Mouse (Mus musculus) stomach, postnatal 0 days (tissue): ENCODE results near the gene Prpf40b. TPM values are rescaled to one million over a fixed set of nuclear protein-coding genes. Genes with fewer than 3 reads are reported as not detected.

Source experiments
- ATAC-seq: fragments of 200-750 bp; cut with Nextera tagmentation; 2 replicates; pipeline ENCODE4 v1.8.0; 2017; ENCODE audit not compliant: low FRiP score, low TSS enrichment
- DNase-seq: peaks from one replicate; pipeline ENCODE4 v3.0.0-alpha.2; 2016; ENCODE audit warnings: low spot score
- H3K27ac ChIP-seq: fragments of 300-500 bp; sonication (generic); replicated peaks from 2 replicates; pipeline ENCODE4 v1.5.1; 2014; ENCODE audit warnings: mild to moderate bottlenecking, control low read depth
- H3K27me3 ChIP-seq: fragments of 300-500 bp; sonication (generic); 2 replicates; pipeline ENCODE4 v1.6.1; 2014; ENCODE audit warnings: low read length; ENCODE audit not compliant: control insufficient read depth, insufficient read depth
- H3K36me3 ChIP-seq: fragments of 300-500 bp; sonication (generic); 2 replicates; pipeline ENCODE4 v1.6.1; 2014; ENCODE audit warnings: low read length, mixed read lengths; ENCODE audit not compliant: control insufficient read depth, insufficient read depth
- H3K4me1 ChIP-seq: fragments of 300-500 bp; sonication (generic); replicated peaks from 2 replicates; pipeline ENCODE4 v1.6.1; 2014; ENCODE audit warnings: antibody characterized with exemption; ENCODE audit not compliant: control insufficient read depth, insufficient read depth
- H3K4me2 ChIP-seq: fragments of 300-500 bp; sonication (generic); replicated peaks from 2 replicates; pipeline ENCODE4 v1.6.1; 2014; ENCODE audit warnings: low read depth, mild to moderate bottlenecking, control low read depth, moderate library complexity
- H3K4me3 ChIP-seq: fragments of 300-500 bp; sonication (generic); 2 replicates; pipeline ENCODE4 v1.5.1; 2014; ENCODE audit warnings: low read depth, low read length, control low read depth
- H3K9ac ChIP-seq: fragments of 300-500 bp; sonication (generic); 2 replicates; pipeline ENCODE4 v1.6.1; 2014; ENCODE audit warnings: mild to moderate bottlenecking, low read length, control low read depth, mixed read lengths
- H3K9me3 ChIP-seq: fragments of 300-500 bp; sonication (generic); 2 replicates; pipeline ENCODE4 v1.6.1; 2016; ENCODE audit warnings: low read length; ENCODE audit not compliant: control insufficient read depth
- CTCF ChIP-seq: IDR thresholded peaks from 2 replicates; pipeline ENCODE4 v1.5.1; 2016; ENCODE audit warnings: antibody characterized with exemption, low read depth, mild to moderate bottlenecking, moderate library complexity
- EP300 ChIP-seq: optimal IDR thresholded peaks from 2 replicates; pipeline ENCODE3; 2016; ENCODE audit warnings: antibody characterized with exemption
- WGBS: fragments of 180-500 bp; shearing (Covaris S2); extraction: QIAGEN DNeasy Blood & Tissue Kit; methylation state at CpG from one replicate; pipeline ENCODE4 v1.1.7; 2014; 5-methylcytosine and 5-hydroxymethylcytosine counted together
- polyA plus RNA-seq: library from polyadenylated mRNA; unstranded; fragments of >200 nt; fragmentation: Nextera tagmentation; extraction: Ambion mirVana; gene quantifications from 2 replicates; pipeline ENCODE4 v1.2.1, GENCODE M21; 2015

Prpf40b gene
- polyA plus RNA-seq, 1 experiment from 2014 or later = 18.3 TPM

GRCm38 (mm10) chr15:99338916-99339315 lies 44.0 kb downstream of the Prpf40b start:
- Histone ChIP-seq H3K4me3 (no peak overlapping the region), H3K27ac (no peak overlapping the region), H3K9ac (no peak overlapping the region), H3K4me1 (peaks cover 6% of the 10 kb centered on the region), H3K4me2 (no peak overlapping the region), H3K36me3 (no peaks in the 10 kb centered on the region), H3K27me3 (no peaks in the 10 kb centered on the region), H3K9me3 (no peaks in the 10 kb centered on the region)
- ATAC-seq = no peak
- no peak for DNase-seq
- no peak for TF ChIP-seq CTCF
- TF ChIP-seq EP300 = no peak
- 57% methylated on average over 2 of the region's 2 CpGs for WGBS

GRCm38 (mm10) chr15:99339669-99340068 lies 44.8 kb downstream of the Prpf40b start:
- TF ChIP-seq CTCF (no peak), EP300 (no peak)
- H3K27me3 ChIP-seq = no peaks in the 10 kb centered on the region
- 34% methylated on average over 6 of the region's 6 CpGs for WGBS
- H3K9me3 ChIP-seq = no peaks in the 10 kb centered on the region
- no peak overlapping the region for H3K27ac ChIP-seq
- DNase-seq = no peak
- no peak overlapping the region for H3K4me2 ChIP-seq
- no peaks in the 10 kb centered on the region for H3K36me3 ChIP-seq
- ATAC-seq = no peak
- H3K4me1 ChIP-seq = peaks cover 9% of the 10 kb centered on the region
- H3K9ac ChIP-seq = 0 out of 2 replicates have a peak overlapping the region, but pooled peaks have one; percentile 18
- no peak overlapping the region for H3K4me3 ChIP-seq

GRCm38 (mm10) chr15:99341102-99341501 lies 46.2 kb downstream of the Prpf40b start:
- 78% methylated on average over 3 of the region's 3 CpGs for WGBS
- Histone ChIP-seq H3K36me3 (no peaks in the 10 kb centered on the region), H3K27me3 (no peaks in the 10 kb centered on the region), H3K4me2 (no peak overlapping the region), H3K9ac (no peak overlapping the region), H3K4me3 (no peak overlapping the region), H3K27ac (no peak overlapping the region), H3K9me3 (no peaks in the 10 kb centered on the region), H3K4me1 (peaks cover 9% of the 10 kb centered on the region)
- ATAC-seq = no peak
- TF ChIP-seq EP300 (no peak), CTCF (no peak)
- DNase-seq = no peak

- WGBS = 58% methylated on average over 9 of the region's 9 CpGs
- Histone ChIP-seq H3K36me3 (no peaks in the 10 kb centered on the region), H3K27ac (no peak overlapping the region; the same call in 1 of the 2 replicates), H3K4me2 (no peak overlapping the region), H3K9me3 (no peaks in the 10 kb centered on the region), H3K27me3 (no peaks in the 10 kb centered on the region), H3K4me3 (no peak overlapping the region), H3K9ac (no peak overlapping the region), H3K4me1 (peaks cover 9% of the 10 kb centered on the region)
- DNase-seq (no peak), ATAC-seq (no peak)
- TF ChIP-seq EP300 (no peak), CTCF (no peak)
Observed at GRCm38 (mm10) chr15:99342194-99342981, 47.5 kb downstream of the Prpf40b start.

GRCm38 (mm10) chr15:99343414-99344147 lies 48.7 kb downstream of the Prpf40b start:
- 24% methylated on average over 5 of the region's 5 CpGs for WGBS
- DNase-seq = peak; percentile 30

More at GRCm38 (mm10) chr15:99343414-99344147, 48.7 kb downstream of the Prpf40b start:
- ATAC-seq = peak; percentile 58; the same call in 1 of the 2 replicates
- H3K27me3 ChIP-seq = no peaks in the 10 kb centered on the region
- peak overlapping the region; percentile 76 for H3K27ac ChIP-seq
- no peaks in the 10 kb centered on the region for H3K9me3 ChIP-seq
- no peaks in the 10 kb centered on the region for H3K36me3 ChIP-seq
- H3K9ac ChIP-seq = 0 out of 2 replicates have a peak overlapping the region, but pooled peaks have one; percentile 27
- no peak overlapping the region for H3K4me3 ChIP-seq
- H3K4me2 ChIP-seq = peak overlapping the region; percentile 14; the same call in 1 of the 2 replicates
- H3K4me1 ChIP-seq = peaks cover 9% of the 10 kb centered on the region
- TF ChIP-seq EP300 (no peak), CTCF (no peak)
